Mouse (Mus musculus) R1 (cell line): ENCODE measurements around the gene Rita1.

Source experiments
- DNase-seq: peaks from one replicate; pipeline ENCODE4 v3.0.0-alpha.2; 2018; ENCODE audit warnings: low read depth, low spot score

Rita1 gene

DNA sequence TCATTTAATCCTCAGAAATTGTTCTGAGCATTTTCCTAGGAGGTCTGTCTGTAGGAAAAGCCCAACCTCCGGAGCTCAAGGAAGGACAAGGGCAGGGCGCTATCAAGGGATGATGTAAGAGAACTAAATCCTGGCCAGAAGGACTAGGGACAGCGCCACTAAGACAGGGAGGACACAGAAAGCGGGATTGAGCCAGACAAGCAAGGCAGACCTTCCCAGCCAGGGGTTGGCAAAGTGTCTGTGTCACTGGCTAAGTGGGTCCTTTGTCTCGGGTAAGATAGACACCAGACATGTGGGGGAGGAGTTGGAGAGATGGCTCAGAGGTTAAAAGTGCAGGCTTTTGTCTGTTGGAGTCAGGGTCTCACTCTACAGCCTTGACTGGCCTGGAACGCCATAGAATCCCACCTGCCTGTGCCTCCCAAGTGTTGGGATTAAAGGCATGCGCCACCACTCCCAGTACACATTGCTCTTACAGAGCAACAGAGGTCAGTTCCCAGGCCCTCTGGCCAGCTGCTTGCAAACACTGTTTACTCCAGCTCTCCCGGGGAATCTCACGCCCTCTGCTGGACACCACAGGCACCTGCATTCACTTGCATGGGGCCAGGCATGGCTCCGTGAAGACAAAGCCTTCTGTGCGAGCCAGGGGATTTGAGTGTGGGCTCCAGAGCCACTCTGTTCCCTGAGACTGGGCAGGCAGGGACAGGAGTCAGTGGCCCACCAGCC is 11.3 kb downstream of the Rita1 start:
- DNase-seq = peak; percentile 82

DNA sequence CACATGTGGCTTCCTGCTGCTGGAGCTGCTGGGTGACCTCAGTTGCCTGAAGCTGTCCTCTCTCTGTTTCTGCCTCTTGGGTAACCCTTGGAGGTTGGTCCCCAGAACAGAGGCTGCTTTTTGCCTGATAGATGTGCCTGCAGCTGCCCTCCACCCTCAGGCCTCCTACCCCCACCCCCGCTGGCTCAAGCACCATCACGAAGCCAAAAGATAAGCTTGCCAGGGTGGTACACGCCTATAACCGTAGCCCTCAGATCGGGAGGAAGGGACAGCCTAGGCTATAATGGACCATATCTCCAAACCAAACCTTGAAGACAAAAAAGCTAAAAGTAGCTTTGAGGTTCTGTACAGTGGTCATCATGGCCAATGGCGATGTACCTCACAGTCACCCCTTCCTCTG is 12.8 kb downstream of the Rita1 start:
- DNase-seq = no peak

- no peak for DNase-seq
Observed at GRCm38 (mm10) chr5:120594485-120594884, 17.9 kb downstream of the Rita1 start.

- DNase-seq = peak; percentile 85
Observed at GRCm38 (mm10) chr5:120592141-120592540, 20.2 kb downstream of the Rita1 start.

- DNase-seq = peak; percentile 96
Observed at GRCm38 (mm10) chr5:120590356-120591010, 21.9 kb downstream of the Rita1 start.

- peak; percentile 99 for DNase-seq
Observed at GRCm38 (mm10) chr5:120588569-120589094, 23.8 kb downstream of the Rita1 start, which contains the start of the genes Tpcn1 and Iqcd. Tpcn1 (minus strand) TSS chr5:120588673. Iqcd (plus strand) TSS chr5:120589016.

DNA sequence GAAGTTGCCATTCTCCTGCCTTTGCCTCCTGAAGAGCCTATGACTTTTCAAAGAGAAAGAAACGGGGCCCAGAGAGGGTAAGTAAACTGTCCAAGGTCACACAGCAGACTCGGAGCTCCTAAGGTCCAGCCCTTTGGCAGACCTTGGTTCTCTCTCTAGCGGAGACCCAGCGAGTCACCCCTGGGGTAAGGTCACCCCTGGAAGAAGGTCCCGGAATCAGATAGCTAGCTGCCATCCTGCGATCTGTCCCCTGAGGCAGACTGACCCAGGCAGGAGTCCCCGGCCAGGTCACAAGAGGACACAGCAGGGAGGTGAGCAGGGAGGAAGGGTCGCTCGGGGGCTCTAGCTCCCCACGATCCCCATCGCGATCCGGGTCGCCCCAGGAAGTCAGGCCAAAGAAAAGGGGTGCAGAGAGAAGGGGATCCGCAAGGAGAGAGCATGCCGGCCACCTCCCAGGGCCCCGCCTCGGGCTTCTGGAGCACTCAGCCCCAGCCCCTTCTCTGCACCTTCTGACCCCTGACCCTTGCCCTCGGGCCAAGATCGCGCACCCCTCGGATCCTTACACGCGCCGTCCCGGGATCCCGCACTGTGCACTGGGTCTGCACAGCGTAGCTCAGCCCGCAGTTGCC is 24.3 kb downstream of the Rita1 start:
- no peak for DNase-seq

DNA sequence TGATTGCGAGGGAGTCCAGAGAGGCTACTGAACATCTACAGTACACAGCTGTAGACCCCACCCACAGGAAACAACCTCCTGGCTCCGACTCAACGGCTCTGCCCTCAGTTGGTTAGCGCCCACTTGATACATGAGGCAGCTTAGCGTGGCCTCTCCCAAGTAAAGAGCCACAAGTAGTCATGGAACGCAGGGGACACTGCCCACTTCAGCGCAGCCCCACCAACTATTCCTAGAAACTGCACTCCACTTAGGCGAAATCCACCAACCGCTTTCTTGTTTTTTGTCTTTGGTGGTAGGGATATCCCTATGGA is 24.8 kb downstream of the Rita1 start:
- DNase-seq = no peak

GRCm38 (mm10) chr5:120586741-120587615 is 25.4 kb downstream of the Rita1 start:
- DNase-seq = peak; percentile 54

- DNase-seq = peak; percentile 50
Observed at GRCm38 (mm10) chr5:120584968-120585367, 27.4 kb downstream of the Rita1 start.

- no peak for DNase-seq
Observed at GRCm38 (mm10) chr5:120583511-120583910, 28.9 kb downstream of the Rita1 start.

- peak; percentile 33 for DNase-seq
Observed at GRCm38 (mm10) chr5:120582002-120582401, 30.4 kb downstream of the Rita1 start.

DNA sequence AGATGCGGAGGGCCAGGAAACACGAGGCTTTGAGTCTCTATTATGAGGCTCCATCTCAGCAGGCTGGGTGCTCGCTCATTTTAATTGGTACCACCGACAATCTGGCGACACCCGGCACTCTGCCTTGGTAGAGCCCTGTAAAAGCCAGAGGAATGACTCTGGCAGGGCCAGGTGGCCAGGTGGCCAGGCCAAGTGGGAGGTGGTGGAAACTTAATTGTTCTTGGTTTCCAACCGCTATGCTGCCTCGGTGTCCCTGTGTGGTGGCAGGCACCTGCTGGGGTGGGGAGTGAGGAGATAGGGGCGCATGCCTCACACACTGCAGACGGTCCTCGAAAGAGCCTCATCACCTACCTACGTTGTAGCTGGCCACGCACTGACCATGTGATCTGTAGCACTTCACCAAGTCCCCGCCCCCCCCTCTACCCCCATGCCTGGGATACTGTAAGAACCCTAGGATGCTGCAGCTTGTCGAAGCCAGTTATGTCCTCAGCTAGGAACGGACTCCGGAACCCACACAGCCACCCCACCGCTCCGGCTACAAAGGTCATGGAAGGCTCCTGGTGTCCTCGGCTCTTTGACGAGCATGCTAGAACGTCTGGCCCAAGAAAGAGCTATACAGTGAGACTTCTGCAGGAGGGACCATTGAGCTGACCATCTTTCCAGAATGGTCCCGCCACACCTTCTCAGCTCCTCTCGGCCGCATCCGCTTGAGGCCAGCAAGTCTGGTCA is 32.3 kb downstream of the Rita1 start:
- DNase-seq = no peak

DNA sequence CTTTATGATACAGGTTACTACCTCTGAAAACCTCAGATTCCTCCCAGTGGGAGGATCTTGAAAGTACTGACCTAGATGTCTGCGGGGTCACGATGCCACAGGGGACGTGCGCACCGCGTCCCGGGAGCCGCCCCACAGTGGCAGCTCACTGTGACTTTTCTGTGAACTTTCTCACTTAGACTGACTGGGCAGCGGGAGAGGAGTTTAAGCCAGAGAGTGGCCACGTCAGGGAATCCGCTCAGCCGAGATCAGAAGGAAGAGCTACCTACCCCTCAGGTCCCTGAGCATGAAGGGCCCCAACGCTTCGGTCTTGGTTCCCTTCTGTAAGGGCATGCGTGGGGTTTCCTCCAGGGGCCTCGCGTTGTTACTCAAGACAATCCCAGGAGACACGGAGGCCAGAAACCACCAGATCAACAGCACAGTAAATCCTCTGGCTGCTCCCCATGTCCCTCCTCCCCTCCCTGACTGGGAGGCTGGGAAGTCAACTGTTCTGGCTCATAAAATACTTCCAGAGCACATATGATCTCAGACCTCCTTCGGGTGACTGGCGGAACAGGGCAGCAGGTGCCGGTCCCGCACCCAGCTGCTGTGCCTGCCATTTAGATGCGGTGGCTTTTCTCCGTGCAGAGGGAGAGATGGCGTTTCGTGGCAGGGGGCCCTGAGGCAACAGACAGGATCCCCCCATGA is 33.0 kb downstream of the Rita1 start:
- DNase-seq = peak; percentile 35

DNA sequence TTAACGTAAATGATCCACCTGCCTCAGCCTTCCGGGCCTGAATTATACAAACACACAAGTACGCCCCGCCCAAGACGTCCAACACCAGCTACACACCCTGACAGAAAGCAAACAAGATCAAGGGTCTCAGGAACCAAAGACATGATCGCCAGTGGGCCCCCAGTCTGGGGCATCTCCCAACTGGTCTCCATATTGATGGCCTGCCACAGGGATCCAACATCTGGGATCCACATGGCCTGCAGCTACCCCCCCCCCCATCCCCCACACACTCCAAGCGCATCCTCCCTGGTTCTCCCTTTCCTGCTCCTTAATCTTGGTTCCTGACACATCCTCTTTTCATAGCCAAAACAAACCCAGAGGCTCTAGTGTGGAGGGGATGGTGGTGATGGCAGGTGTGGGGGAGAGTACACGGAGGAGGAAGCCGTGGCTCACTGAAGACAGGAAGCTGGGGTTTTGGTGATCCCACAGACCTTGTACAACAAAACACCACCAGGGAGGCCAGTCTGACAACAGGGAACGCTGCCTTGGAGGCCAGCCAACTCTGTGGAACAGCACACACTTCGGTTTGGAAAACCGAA is 33.8 kb downstream of the Rita1 start:
- DNase-seq = peak; percentile 20

- DNase-seq = no peak
Observed at GRCm38 (mm10) chr5:120577935-120578441, 34.4 kb downstream of the Rita1 start.

- peak; percentile 36 for DNase-seq
Observed at GRCm38 (mm10) chr5:120576781-120577301, 35.5 kb downstream of the Rita1 start.

DNA sequence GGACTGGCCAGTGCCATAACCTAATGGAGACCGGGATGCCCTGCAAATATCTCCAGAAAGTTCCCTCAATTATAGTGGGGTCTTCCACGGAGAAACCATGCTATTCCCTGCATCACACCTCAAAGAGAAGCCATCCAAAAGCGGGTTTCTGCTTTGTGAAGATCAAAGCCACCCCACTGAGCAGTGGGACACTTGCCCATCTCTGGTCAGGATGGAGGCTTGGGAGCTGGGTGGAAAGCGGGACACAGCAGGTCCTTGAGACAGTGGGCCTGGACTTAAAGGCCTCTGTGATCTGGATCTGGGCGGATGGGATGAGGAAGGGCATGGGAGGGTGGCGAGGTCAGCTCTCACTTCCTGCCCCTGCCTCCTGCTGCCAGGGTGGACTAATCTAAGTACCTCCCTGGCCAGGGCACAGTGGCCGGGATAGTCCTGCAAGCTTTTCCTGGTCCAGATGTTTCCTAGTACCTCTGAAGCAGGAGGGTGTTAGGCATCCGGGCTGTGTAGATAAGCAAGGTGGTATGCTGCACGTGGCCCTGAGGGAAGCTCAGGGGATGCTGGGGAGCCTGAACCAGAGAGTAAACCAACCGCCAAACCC is 37.8 kb downstream of the Rita1 start:
- DNase-seq = no peak
